Comparison of ENCODE assay signal across 29 mouse cellular contexts in the genomic region with DNA sequence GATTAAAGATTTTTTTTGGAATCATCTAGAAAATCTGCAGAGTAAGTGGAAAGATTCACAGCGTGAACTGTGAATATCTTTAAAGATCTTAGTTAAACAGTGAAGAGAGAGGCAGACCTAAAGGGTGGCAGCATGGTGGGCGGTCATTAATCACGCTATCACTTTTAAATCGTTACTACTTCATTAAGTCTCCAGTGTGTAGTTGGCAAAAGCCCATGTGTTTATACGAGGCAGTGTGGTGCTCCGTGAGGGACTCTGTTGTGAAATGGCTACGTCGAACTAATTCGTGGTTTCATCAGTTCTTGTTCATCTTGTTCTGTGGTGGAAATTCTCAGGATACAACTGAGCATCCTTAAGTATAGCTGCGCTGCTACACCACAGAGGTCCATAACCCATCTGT.
"Had no signal": no experiment of that assay in that cellular context is flagged by ENCODE, and none has a peak within 500 bp of the region (broad histone marks: within the 10 kb centered on the region; RNA-seq: fewer than 3 reads in every experiment).

No protein-coding gene starts in this region.

- H3K9me3 ChIP-seq: heart, embryonic 15.5 days; hindbrain, embryonic 12.5 days; hindbrain, embryonic 15.5 days; kidney, embryonic 15.5 days; limb, embryonic 10.5 days had no signal

- H3K4me3 ChIP-seq: heart, adult 2 months; heart, embryonic 13.5 days; heart, embryonic 15.5 days; hindbrain, embryonic 12.5 days; hindbrain, embryonic 15.5 days; kidney, embryonic 15.5 days; limb, embryonic 10.5 days; limb, embryonic 12.5 days; liver, embryonic 13.5 days; liver, embryonic 15.5 days had no signal

- H3K36me3 ChIP-seq: heart, embryonic 13.5 days; heart, embryonic 15.5 days; hindbrain, embryonic 12.5 days; hindbrain, embryonic 15.5 days; kidney, embryonic 15.5 days; limb, embryonic 12.5 days; liver, embryonic 13.5 days; liver, embryonic 15.5 days had no signal

- H3K27ac ChIP-seq: heart, adult 2 months; heart, embryonic 13.5 days; heart, embryonic 15.5 days; hindbrain, embryonic 12.5 days; hindbrain, embryonic 15.5 days; hindbrain, postnatal 0 days; kidney, embryonic 15.5 days; kidney, postnatal 0 days; limb, embryonic 10.5 days; limb, embryonic 12.5 days; liver, embryonic 13.5 days; liver, embryonic 15.5 days had no signal

- H3K4me1 ChIP-seq: heart, embryonic 13.5 days; heart, embryonic 15.5 days; kidney, embryonic 15.5 days; liver, embryonic 13.5 days; liver, embryonic 15.5 days had no signal

- DNase-seq: gastrocnemius, postnatal 14 days; gastrocnemius, postnatal 36 days; heart, adult 11 months; heart, adult 2 months; heart, postnatal 14 days; heart, postnatal 36 days; kidney, adult 11 months; kidney, adult 2 months; kidney, adult 9 months; kidney, postnatal 14 days; kidney, postnatal 36 days; layer of hippocampus, adult 9-11 months; layer of hippocampus, postnatal 36 days; liver; liver, embryonic 13.5 days; liver, postnatal 0 days had no signal

- H3K4me2 ChIP-seq: heart, embryonic 11.5 days; heart, embryonic 13.5 days; heart, embryonic 15.5 days; hindbrain, embryonic 12.5 days; hindbrain, embryonic 15.5 days; kidney, embryonic 15.5 days; limb, embryonic 12.5 days; liver, embryonic 11.5 days; liver, embryonic 13.5 days; liver, embryonic 15.5 days had no signal

- H3K9ac ChIP-seq: heart, embryonic 13.5 days; heart, embryonic 15.5 days; hindbrain, embryonic 12.5 days; hindbrain, embryonic 15.5 days; kidney, embryonic 15.5 days; limb, embryonic 12.5 days; liver, embryonic 13.5 days; liver, embryonic 15.5 days; liver, postnatal 0 days had no signal

- ATAC-seq: hindbrain, postnatal 0 days; intestine, embryonic 16.5 days; liver, postnatal 0 days had no signal

- H3K27me3 ChIP-seq: heart, embryonic 13.5 days; heart, embryonic 15.5 days; hindbrain, embryonic 12.5 days; hindbrain, embryonic 15.5 days; limb, embryonic 12.5 days; liver, embryonic 13.5 days; liver, embryonic 15.5 days had no signal
